Mouse (Mus musculus): Measurements from ENCODE around the gene Tgfbrap1.

The Tgfbrap1 gene

GRCm38 (mm10) chr1:43010461-43010860 is 88.0 kb downstream of the Tgfbrap1 start:
- peak; percentile 5 for DNase-seq (ENCODE audit: low spot score)

GRCm38 (mm10) chr1:43006524-43006923 is 91.9 kb downstream of the Tgfbrap1 start:
- DNase-seq (ENCODE audit: low spot score): no peak

- DNase-seq (ENCODE audit: low spot score): peak; percentile 39
Observed at GRCm38 (mm10) chr1:43006051-43006514, 92.4 kb downstream of the Tgfbrap1 start.
